Mouse (Mus musculus) neutrophil, adult 5-6 weeks (primary cell): ENCODE data around the gene Unk. TPM values are rescaled to one million over a fixed set of nuclear protein-coding genes. Genes with fewer than 3 reads are reported as not detected.
A peak's percentile ranks its signal among the peaks of the same experiment; 100 is the strongest.
"Not testable (repeated sequence)": the region's sequence is repeated elsewhere in the genome, so short reads cannot be mapped to it uniquely, and the experiment has no call there.

Source experiments
- ATAC-seq: fragments of 151-379, 151-347 bp; 2 replicates; pipeline ENCODE4 v1.8.0; 2017; ENCODE audit warnings: mild to moderate bottlenecking, moderate TSS enrichment; ENCODE audit not compliant: insufficient number of reproducible peaks, poor library complexity, low FRiP score, severe bottlenecking; ENCODE audit errors: extremely low read depth
- total RNA-seq: library from RNA; stranded (forward); fragments of 200-1000 nt; gene quantifications from 2 replicates; pipeline ENCODE4 v1.2.3, GENCODE M21; 2017

The Unk gene
- total RNA-seq, 1 experiment from 2014 or later = 24.2 TPM

- ATAC-seq = no peak
These were observed 21.2 kb upstream of the Unk start for GRCm38 (mm10) chr11:116008832-116009375.

GRCm38 (mm10) chr11:116009661-116010060, 20.5 kb upstream of the Unk start:
- ATAC-seq = no peak

- ATAC-seq = no peak
These were observed 20.0 kb upstream of the Unk start for GRCm38 (mm10) chr11:116010146-116010545.

GRCm38 (mm10) chr11:116010948-116011347, 19.2 kb upstream of the Unk start:
- ATAC-seq = no peak

- ATAC-seq = no peak
These were observed 18.4 kb upstream of the Unk start for GRCm38 (mm10) chr11:116011529-116012261.

- peak; percentile 65 for ATAC-seq
These were observed 17.7 kb upstream of the Unk start, which contains the start of gene Galk1 for GRCm38 (mm10) chr11:116012262-116012947. Gene Galk1, minus strand, starts transcription at chr11:116012719.

GRCm38 (mm10) chr11:116014821-116015220, 15.3 kb upstream of the Unk start:
- ATAC-seq = no peak

GRCm38 (mm10) chr11:116018106-116018505, 12.0 kb upstream of the Unk start:
- ATAC-seq = peak; percentile 36

GRCm38 (mm10) chr11:116018867-116019266, 11.3 kb upstream of the Unk start:
- ATAC-seq = not testable (repeated sequence)

- ATAC-seq = no peak
These were observed 10.7 kb upstream of the Unk start for GRCm38 (mm10) chr11:116019360-116019791.

GRCm38 (mm10) chr11:116019976-116020411, 10.1 kb upstream of the Unk start:
- ATAC-seq = no peak

GRCm38 (mm10) chr11:116020519-116020922, 9.6 kb upstream of the Unk start:
- no peak for ATAC-seq

GRCm38 (mm10) chr11:116021328-116022220, 8.5 kb upstream of the Unk start:
- no peak for ATAC-seq

- no peak for ATAC-seq
These were observed 7.8 kb upstream of the Unk start for GRCm38 (mm10) chr11:116022256-116022780.

- not testable (repeated sequence) for ATAC-seq
These were observed 6.9 kb upstream of the Unk start for GRCm38 (mm10) chr11:116023074-116023770.

- peak; percentile 13; the same call in 1 of the 2 replicates for ATAC-seq
These were observed 6.3 kb upstream of the Unk start for GRCm38 (mm10) chr11:116023771-116024355.

- ATAC-seq = peak; percentile 88
These were observed 5.7 kb upstream of the Unk start for GRCm38 (mm10) chr11:116024356-116024808.
